Mouse (Mus musculus): Measurements from ENCODE around the gene Pygo1.

DNA sequence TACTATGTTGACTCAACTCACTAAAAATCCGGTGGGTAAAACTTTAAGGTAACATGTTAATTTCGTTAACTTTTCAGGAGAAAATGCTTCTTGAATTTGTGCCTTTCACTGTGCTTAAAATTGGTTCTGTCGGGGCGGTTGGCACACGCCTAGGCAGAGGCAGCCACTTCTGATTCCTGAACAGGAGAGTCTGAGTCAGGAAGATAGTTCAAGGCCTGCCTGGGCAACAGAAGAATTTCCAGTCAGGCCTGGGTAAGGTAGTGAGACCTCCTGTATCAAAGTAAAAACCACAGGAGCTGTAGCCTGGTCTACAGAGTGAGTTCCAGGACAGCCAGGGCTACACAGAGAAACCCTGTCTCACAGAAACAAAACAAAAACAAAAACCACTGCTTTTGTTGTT is 67.1 kb downstream of the Pygo1 start:
- TF ChIP-seq TCF12 (IDR thresholded peaks at IDR 0.05; ENCODE audit: insufficient read depth, poor library complexity, severe bottlenecking), result no peak
- TF ChIP-seq POLR2A (IDR thresholded peaks at IDR 0.05; ENCODE audit: insufficient read length, low read depth), result no peak

Measured in myocyte (in vitro differentiated cells).